Mouse (Mus musculus): ENCODE data around the gene Prr19. TPM values are rescaled to one million over a fixed set of nuclear protein-coding genes. Genes with fewer than 3 reads are reported as not detected.

The Prr19 gene
- total RNA-seq, 2 experiments from 2014 or later, result 0.27 TPM; not detected in 1

DNA sequence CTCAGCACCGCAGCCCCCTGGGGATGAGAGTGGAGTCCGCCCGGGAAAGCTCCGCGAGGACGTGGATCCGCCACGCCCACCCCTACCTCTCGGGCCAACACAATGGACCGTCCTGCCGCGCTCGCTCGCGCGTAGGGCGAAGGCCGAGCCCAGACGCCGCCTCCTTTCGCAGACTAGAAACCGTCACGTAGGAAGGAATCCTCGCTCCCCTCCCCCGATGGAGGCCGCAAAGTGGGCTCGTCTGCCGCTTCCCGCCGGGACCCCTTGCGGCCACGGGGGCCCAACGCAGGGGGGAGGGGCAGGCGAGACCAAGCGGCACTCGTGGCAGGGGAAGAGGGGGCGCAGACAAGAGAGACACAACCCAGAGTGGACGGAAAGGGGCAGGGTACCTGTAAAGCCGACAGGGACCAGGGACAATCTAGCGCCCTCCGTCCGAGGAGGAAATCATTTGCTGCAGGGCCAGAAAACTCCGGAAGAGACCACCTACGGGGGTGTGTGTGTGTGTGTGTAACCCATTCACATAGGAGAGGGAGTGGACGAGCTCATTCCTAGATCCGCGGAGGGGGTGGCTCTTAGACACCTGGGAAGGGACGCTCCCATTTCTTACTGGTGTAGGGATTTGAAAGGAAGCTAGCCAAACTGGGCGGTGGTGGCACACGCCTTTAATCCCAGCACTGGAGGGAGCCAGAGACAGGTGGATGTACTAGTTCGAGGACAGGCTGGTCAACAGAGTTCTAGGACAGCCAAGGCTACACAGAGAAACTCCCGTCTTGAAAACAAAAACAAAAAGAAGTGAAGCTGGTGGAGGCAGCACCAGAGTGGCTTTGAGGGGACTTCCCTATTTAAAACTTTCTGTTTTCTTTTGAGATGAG, 3.5 kb upstream of the Prr19 start, which contains the start of gene Pafah1b3:
TSS of gene Pafah1b3 (minus strand) at position 533 of the 872 bp plus-strand sequence.
- Histone ChIP-seq H3K4me3 (peak within 1 kb of the TSS; percentile 66), H3K27ac (peak within 1 kb of the TSS; percentile 76)
- intact Hi-C loops (cut with DNase I), result loop anchor here (1.0 kb wide), 1 partner anchor 15 kb away; no protein-coding TSS in a partner anchor
- TF ChIP-seq CTCF (IDR thresholded peaks at IDR 0.05), result peak; percentile 16
- peak; percentile 79 to 83 for DNase-seq (ENCODE audit: extremely low spot score in 1 of 2, low spot score in 2 of 2)

DNA sequence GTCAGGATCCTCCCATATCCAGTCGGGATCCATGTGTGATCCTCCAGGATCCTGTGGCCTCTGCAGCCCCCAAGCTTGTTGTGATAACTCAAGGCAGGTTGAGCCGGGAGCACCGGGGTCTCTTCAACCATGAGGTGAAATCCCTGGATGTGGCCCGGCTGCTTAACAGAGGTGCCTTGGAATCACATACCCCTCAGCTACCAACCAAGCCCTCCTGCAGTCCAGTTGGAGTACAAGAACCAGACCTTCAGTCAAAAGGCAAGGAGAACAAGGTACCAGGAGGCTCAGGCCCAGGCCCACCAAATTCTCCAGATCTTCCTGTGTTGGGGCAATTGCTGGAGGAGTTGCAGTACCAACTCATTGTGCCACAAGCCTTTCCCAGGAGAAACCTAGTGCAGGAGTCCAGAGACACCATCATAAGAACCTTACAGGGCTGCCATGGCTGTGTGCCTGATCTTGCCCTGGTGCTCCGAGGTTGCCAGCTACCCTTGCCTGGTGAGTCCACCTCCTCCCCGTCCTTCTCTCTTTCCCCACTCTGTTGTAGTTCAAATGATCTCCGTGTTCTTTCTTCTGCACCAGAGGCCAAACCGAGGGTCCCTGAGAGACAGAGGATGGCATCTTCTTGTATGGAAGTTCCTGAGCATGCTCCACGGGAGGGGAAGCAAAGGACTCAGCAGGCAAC, 1.9 kb downstream of the Prr19 start:
- TF ChIP-seq CTCF (IDR thresholded peaks at IDR 0.05), result no peak
- DNase-seq (ENCODE audit: extremely low spot score in 1 of 2, low spot score in 2 of 2), result no peak
- intact Hi-C loops (cut with DNase I), result no loop called here
- Histone ChIP-seq H3K4me3 (no peak overlapping the region), H3K27ac (no peak overlapping the region)

DNA sequence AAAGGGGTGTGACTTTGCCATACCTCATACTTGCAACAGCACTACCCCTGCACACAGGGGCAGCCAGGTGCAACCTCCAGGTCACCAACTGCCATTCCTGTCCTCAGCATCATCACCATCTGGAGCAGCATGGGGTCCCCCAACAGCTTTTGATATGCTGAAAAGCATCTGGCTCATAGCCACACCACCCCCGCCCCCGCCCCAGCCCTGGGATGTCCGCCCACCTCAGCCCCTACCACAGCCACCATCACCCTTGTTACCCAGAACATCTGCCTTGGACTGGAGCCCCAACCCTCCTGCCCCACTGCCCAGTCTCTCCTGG, 2.4 kb downstream of the Prr19 start:
- Histone ChIP-seq H3K4me3 (no peak overlapping the region), H3K27ac (no peak overlapping the region)
- no peak for DNase-seq (ENCODE audit: extremely low spot score in 1 of 2, low spot score in 2 of 2)
- intact Hi-C loops (cut with DNase I), result no loop called here
- no peak for TF ChIP-seq CTCF (IDR thresholded peaks at IDR 0.05)

DNA sequence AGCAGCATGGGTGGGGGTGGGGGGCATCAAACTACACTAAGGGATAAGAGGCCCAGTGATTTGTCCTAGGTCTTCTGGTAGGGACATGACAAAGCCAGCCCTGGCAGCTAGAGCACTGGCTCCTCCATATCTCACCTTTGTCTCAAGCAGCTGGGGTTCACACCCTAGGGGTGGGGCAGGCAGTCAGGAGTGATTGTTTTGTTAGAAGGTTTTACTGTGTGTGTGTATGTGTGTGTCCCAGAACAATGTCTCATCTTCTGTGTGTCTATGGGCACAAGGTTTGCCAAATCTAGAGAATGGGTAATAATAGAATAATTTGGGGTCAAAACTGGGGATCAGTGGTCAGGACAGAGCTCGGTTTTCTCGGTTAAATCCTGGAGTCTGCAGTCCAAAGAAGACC, 4.3 kb downstream of the Prr19 start:
- intact Hi-C loops (cut with DNase I), result no loop called here
- no peak for TF ChIP-seq CTCF (IDR thresholded peaks at IDR 0.05)
- DNase-seq (ENCODE audit: extremely low spot score in 1 of 2, low spot score in 2 of 2), result no peak
- Histone ChIP-seq H3K27ac (peak overlapping the region; percentile 83), H3K4me3 (peak overlapping the region; percentile 82)

DNA sequence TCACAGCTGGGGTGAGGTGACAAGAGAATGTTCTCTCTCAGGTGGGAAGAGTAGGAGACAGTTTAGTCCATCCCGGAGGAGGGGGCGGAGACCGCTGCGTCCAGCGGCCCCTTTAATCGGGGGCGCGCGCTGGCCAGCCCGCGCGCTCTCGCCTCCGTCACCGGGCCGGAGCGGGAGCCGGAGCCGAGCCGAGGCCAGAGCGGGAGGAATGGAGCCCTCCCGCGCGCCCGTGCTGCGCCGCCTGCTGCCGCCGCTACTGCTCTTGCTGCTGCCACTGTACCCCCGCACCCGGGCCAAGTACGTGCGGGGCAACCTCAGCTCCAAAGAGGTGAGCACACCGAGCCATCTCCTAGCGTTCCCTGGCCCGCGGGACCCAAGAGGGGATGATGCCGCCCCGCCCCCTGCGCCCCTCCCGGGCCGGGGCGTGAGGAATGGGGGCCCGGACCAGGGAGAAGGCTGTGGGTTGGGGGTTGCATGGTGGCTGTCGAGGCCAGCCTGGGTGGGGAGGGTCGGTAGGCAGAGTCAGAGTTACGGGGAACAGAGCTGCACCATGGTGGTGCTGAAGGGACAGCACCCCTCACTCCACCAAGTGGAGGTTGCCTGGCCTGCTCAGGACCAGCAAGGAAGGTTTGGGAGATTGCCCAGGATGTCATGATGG, 4.9 kb downstream of the Prr19 start, which contains the start of gene Tmem145:
TSS of gene Tmem145 (plus strand) at position 151 of the 658 bp plus-strand sequence.
- TF ChIP-seq CTCF (IDR thresholded peaks at IDR 0.05), result no peak; the same call in 1 of the 2 replicates
- Histone ChIP-seq H3K4me3 (peak within 1 kb of the TSS; percentile 82), H3K27ac (peak within 1 kb of the TSS; percentile 83)
- DNase-seq (ENCODE audit: extremely low spot score in 1 of 2, low spot score in 2 of 2), result peak in 1 of 2 experiments; percentile 58
- intact Hi-C loops (cut with DNase I), result no loop called here

DNA sequence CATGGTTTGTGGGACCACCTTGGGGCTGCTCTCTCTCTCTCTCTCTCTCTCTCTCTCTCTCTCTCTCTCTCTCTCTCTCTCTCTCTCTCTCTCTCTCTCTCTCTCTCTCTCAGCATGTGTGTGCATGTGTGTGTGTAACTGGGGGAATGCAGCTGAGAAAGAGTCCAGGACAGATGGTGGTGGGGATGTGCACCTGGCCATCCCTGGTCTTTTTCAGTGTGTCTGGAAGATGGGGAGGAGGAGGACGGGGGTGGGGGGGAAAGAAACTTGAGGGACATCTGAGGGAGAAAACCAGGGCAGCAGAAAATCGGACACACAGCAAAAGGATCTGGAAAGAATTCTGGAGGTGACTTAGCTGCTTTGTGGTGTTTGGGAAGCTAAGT, 5.4 kb downstream of the Prr19 start:
- no peak for DNase-seq (ENCODE audit: extremely low spot score in 1 of 2, low spot score in 2 of 2)
- Histone ChIP-seq H3K27ac (no peak overlapping the region), H3K4me3 (peak overlapping the region; percentile 82)
- intact Hi-C loops (cut with DNase I), result no loop called here
- TF ChIP-seq CTCF (IDR thresholded peaks at IDR 0.05), result no peak

DNA sequence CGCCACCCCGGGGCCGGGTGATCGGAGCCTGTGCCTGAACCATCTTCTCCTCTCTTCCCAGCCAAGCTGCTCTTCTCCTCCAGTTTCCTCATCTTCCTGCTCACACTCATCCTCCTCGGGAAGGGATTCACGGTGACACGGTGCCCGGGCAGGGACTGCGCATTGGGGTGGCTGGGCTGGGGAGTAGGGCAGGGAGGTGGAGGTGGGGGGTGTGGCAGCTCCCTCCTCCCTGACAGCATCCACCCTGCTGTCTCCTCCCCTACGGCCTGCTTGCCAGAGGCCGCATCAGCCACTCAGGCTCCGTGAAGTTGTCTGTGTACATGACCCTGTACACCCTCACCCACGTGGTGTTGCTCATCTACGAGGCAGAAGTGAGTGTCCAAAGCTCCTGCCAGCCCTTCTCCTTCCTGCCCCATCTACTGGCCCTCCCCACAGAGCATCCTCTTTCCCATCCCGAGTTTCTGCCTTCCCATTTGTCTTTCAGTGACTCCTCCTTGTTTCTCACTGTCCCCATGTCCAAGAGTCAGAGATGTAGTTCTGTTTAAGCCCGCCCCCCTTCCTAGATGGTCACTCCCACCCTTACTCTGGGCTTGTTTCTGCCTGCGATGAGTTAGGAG, 7.6 kb downstream of the Prr19 start:
- Histone ChIP-seq H3K4me3 (no peak overlapping the region), H3K27ac (no peak overlapping the region)
- no peak for DNase-seq (ENCODE audit: extremely low spot score in 1 of 2, low spot score in 2 of 2)
- no peak for TF ChIP-seq CTCF (IDR thresholded peaks at IDR 0.05)
- intact Hi-C loops (cut with DNase I), result no loop called here

DNA sequence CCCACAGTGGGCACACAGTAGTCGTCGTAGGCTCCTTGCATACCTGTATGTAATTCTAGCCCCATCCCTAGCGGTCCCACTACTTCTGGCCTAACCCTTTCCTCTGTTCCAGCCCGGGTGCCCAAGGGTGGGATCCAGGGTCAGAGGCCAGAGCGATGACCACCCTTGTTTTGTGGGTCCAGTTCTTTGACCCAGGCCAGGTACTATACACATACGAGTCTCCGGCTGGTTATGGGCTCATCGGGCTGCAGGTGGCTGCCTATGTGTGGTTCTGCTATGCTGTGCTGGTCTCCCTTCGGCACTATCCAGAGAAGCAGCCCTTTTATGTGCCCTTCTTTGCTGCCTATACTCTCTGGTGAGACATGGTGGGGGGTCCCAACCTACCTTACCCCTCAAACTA, 8.2 kb downstream of the Prr19 start:
- Histone ChIP-seq H3K27ac (no peak overlapping the region), H3K4me3 (no peak overlapping the region)
- DNase-seq (ENCODE audit: extremely low spot score in 1 of 2, low spot score in 2 of 2), result no peak
- intact Hi-C loops (cut with DNase I), result no loop called here
- TF ChIP-seq CTCF (IDR thresholded peaks at IDR 0.05), result no peak

DNA sequence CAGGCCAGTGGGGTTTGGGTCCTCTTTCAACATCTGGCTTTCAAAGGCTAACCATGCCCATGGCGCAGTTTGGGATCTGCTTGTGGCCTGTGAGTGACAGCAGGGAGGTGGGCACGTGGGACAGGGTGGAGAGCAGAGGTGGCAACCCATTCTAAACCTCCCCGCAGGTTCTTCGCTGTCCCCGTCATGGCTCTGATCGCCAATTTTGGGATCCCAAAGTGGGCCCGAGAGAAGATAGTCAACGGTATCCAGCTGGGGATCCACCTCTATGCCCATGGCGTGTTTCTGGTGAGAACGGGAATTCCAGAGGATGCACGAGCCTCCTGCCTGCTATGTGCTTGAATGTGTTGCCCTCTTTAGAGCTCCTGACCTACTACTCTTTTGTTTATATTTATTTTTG, 10.0 kb downstream of the Prr19 start:
- H3K27ac ChIP-seq, result no peak overlapping the region
- H3K4me3 ChIP-seq, result no peak overlapping the region
- intact Hi-C loops (cut with DNase I), result no loop called here
- no peak for TF ChIP-seq CTCF (IDR thresholded peaks at IDR 0.05)
- DNase-seq (ENCODE audit: extremely low spot score in 1 of 2, low spot score in 2 of 2), result no peak

DNA sequence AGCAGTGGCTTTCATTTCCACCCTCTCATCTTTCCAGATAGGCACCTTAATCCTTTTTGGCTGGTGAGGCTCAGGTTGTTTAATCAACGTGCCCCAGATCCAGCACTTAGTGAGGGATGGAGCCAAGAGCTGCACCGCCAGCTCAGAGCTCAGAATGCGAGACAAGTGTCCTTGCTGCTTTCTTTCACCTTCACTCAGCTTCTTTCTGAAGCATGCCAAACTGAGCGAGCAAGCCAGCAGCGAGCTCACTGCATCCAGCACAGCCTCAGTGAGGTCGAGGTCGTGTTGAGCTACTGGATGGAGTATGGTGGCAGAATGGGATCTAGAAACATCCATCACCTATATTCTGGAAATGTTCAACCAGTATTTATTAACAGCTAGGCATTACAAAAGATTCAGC, 12.1 kb downstream of the Prr19 start:
- no peak overlapping the region for H3K4me3 ChIP-seq
- intact Hi-C loops (cut with DNase I), result no loop called here
- no peak overlapping the region for H3K27ac ChIP-seq
- no peak for TF ChIP-seq CTCF (IDR thresholded peaks at IDR 0.05)
- DNase-seq (ENCODE audit: extremely low spot score in 1 of 2, low spot score in 2 of 2), result no peak

DNA sequence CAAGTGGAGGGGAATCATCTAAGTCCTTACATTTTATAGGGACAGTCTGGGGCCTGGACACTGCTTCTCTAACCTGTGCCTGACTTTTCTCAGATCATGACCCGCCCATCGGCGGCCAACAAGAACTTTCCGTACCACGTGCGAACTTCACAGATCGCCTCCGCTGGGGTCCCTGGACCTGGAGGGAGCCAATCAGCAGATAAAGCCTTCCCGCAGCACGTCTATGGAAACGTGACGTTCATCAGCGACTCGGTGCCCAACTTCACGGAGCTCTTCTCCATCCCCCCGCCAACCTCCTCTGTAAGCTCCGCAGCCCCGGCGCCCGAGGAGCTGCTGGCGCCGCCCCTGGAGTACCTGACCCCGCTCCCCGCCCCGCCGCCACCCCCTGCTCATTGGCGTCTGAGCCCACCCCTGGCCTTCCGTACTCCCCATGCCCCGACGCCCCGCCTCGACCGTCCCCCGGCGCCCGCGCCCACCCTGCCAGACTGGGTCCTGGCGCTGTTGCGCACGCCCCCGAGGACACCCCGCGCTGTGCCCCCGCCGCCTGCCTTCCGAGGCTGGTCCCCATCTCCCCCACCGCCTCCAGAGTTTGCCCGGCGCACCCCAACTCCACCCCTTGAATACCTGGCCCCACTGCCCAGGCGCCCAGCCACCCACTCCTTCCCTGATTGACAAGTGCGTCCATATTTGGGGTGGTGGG, 13.5 kb downstream of the Prr19 start:
- DNase-seq (ENCODE audit: extremely low spot score in 1 of 2, low spot score in 2 of 2), result no peak
- Histone ChIP-seq H3K27ac (no peak overlapping the region), H3K4me3 (peak overlapping the region; percentile 40)
- intact Hi-C loops (cut with DNase I), result no loop called here
- TF ChIP-seq CTCF (IDR thresholded peaks at IDR 0.05), result no peak
